23 mouse cellular contexts compared by ENCODE assay signal in genomic region chr12:25161939-25162338, GRCm38 (mm10).
DNase-seq lines count a peak whose midpoint lies in the region; ATAC-seq and TF ChIP-seq lines count a peak whose summit lies in the region.
"Had no signal": no experiment of that assay in that cellular context is flagged by ENCODE, and none has a peak within 500 bp of the region (broad histone marks: within the 10 kb centered on the region; RNA-seq: fewer than 3 reads in every experiment).

No protein-coding gene starts in this region.

- ATAC-seq in heart, embryonic 12.5 days (ENCODE audit: insufficient number of reproducible peaks, low FRiP score), result no peak
- no peak for ATAC-seq in liver, embryonic 11.5 days (replicated peaks; ENCODE audit: low FRiP score)
- peak; percentile 69 for ATAC-seq in liver, postnatal 0 days
- ATAC-seq: intestine, embryonic 16.5 days; Patski had no signal

- peaks cover 48% of the 10 kb centered on the region for H3K4me1 ChIP-seq in heart, embryonic 12.5 days (replicated peaks)
- H3K4me1 ChIP-seq in liver, adult 2 months (ENCODE audit: control insufficient read depth, insufficient read depth, low read length), result peaks cover 20% of the 10 kb centered on the region
- H3K4me1 ChIP-seq in liver, embryonic 11.5 days (replicated peaks; ENCODE audit: control insufficient read depth, insufficient read depth, low read length), result no peaks in the 10 kb centered on the region; the same call in none of the 2 replicates
- peaks cover 46% of the 10 kb centered on the region for H3K4me1 ChIP-seq in liver, postnatal 0 days (ENCODE audit: insufficient read depth)

- H3K4me2 ChIP-seq in heart, embryonic 12.5 days, result no peak overlapping the region
- H3K4me2 ChIP-seq in liver, embryonic 11.5 days, result no peak overlapping the region
- no peak overlapping the region for H3K4me2 ChIP-seq in liver, postnatal 0 days (ENCODE audit: low read depth, low read length)
- H3K4me2 ChIP-seq: embryonic facial prominence, embryonic 12.5 days; forebrain, embryonic 13.5 days; heart, embryonic 11.5 days; lung, embryonic 14.5 days; midbrain, embryonic 12.5 days; neural tube, embryonic 12.5 days had no signal

- no peaks in the 10 kb centered on the region for H3K36me3 ChIP-seq in heart, embryonic 12.5 days
- no peaks in the 10 kb centered on the region for H3K36me3 ChIP-seq in liver, adult 2 months (ENCODE audit: control insufficient read depth, insufficient read depth, low read length)
- no peaks in the 10 kb centered on the region for H3K36me3 ChIP-seq in liver, embryonic 11.5 days (ENCODE audit: control insufficient read depth, insufficient read depth, low read length)
- H3K36me3 ChIP-seq in liver, postnatal 0 days (replicated peaks; ENCODE audit: insufficient read depth, low read length), result no peaks in the 10 kb centered on the region
- H3K36me3 ChIP-seq: embryonic facial prominence, embryonic 12.5 days; G1E; hindbrain, embryonic 10.5 days; midbrain, embryonic 12.5 days; neural tube, embryonic 12.5 days had no signal

- H3K27me3 ChIP-seq in heart, embryonic 12.5 days (replicated peaks), result no peaks in the 10 kb centered on the region
- H3K27me3 ChIP-seq in liver, adult 2 months (ENCODE audit: control insufficient read depth, insufficient read depth, low read length), result no peaks in the 10 kb centered on the region
- H3K27me3 ChIP-seq in liver, embryonic 11.5 days (replicated peaks; ENCODE audit: control insufficient read depth, insufficient read depth, low read length), result no peaks in the 10 kb centered on the region
- no peaks in the 10 kb centered on the region for H3K27me3 ChIP-seq in liver, postnatal 0 days (ENCODE audit: insufficient read depth, low read length)
- H3K27me3 ChIP-seq: embryonic facial prominence, embryonic 12.5 days; forebrain, embryonic 13.5 days; midbrain, embryonic 12.5 days; Patski had no signal

- H3K79me2 ChIP-seq in liver, adult 2 months (ENCODE audit: control insufficient read depth, insufficient read depth, low read length), result no peaks in the 10 kb centered on the region

- H3K27ac ChIP-seq in heart, embryonic 12.5 days (ENCODE audit: poor library complexity, severe bottlenecking), result 0 out of 2 replicates have a peak overlapping the region, but pooled peaks have one; percentile 12
- peak overlapping the region; percentile 37; the same call in 1 of the 2 replicates for H3K27ac ChIP-seq in liver, adult 2 months (replicated peaks; ENCODE audit: insufficient read depth, low read depth, low read length)
- H3K27ac ChIP-seq in liver, embryonic 11.5 days (ENCODE audit: low read depth, low read length), result no peak overlapping the region
- peak overlapping the region; percentile 32; the same call in 1 of the 2 replicates for H3K27ac ChIP-seq in liver, postnatal 0 days (ENCODE audit: low read depth)
- H3K27ac ChIP-seq: embryonic facial prominence, embryonic 12.5 days; forebrain, embryonic 13.5 days; hindbrain, embryonic 10.5 days; midbrain, embryonic 12.5 days; neural tube, embryonic 12.5 days; stomach, postnatal 0 days had no signal

- H3K4me3 ChIP-seq in heart, embryonic 12.5 days, result no peak overlapping the region
- H3K4me3 ChIP-seq in liver, adult 2 months (ENCODE audit: insufficient read depth, low read depth, low read length), result no peak overlapping the region
- no peak overlapping the region for H3K4me3 ChIP-seq in liver, embryonic 11.5 days (ENCODE audit: low read depth, low read length)
- H3K4me3 ChIP-seq in liver, postnatal 0 days (ENCODE audit: low read depth, low read length), result no peak overlapping the region
- H3K4me3 ChIP-seq: embryonic facial prominence, embryonic 12.5 days; forebrain, embryonic 13.5 days; hindbrain, embryonic 10.5 days; midbrain, embryonic 12.5 days; neural tube, embryonic 12.5 days had no signal

- no peak for TF ChIP-seq EP300 in liver, postnatal 0 days (IDR thresholded peaks at IDR 0.05; ENCODE audit: low read depth)

- no peak for TF ChIP-seq POLR2A in liver, adult 2 months (IDR thresholded peaks at IDR 0.05; ENCODE audit: extremely low read depth, insufficient read depth, low read length)

- no peak for DNase-seq in heart, adult 11 months
- DNase-seq in liver, adult 2 months (ENCODE audit: extremely low read depth, low read depth, low spot score), result peak; percentile 85
- no peak for DNase-seq in liver, embryonic 11.5 days (ENCODE audit: low spot score)
- peak; percentile 15 for DNase-seq in 3T3-L1 (ENCODE audit: low read depth, low spot score)
- DNase-seq in liver, postnatal 0 days, result no peak
- DNase-seq in cerebellum, postnatal 10 days, result no peak
- DNase-seq: adrenal gland, adult 2 months; cerebellum, adult 11-12 months; cerebellum, postnatal 14 days; gastrocnemius, postnatal 36 days; lung, embryonic 14.5 days; thymus, adult 2 months had no signal

- no peaks in the 10 kb centered on the region for H3K9me3 ChIP-seq in heart, embryonic 12.5 days (replicated peaks)
- no peaks in the 10 kb centered on the region for H3K9me3 ChIP-seq in liver, embryonic 11.5 days (ENCODE audit: control insufficient read depth, low read length)
- no peaks in the 10 kb centered on the region for H3K9me3 ChIP-seq in liver, postnatal 0 days (ENCODE audit: low read length)
- H3K9me3 ChIP-seq: embryonic facial prominence, embryonic 12.5 days; forebrain, embryonic 13.5 days; hindbrain, embryonic 10.5 days; midbrain, embryonic 12.5 days; neural tube, embryonic 12.5 days had no signal

- WGBS in heart, embryonic 12.5 days, result 56% methylated on average over 6 of the region's 6 CpGs
- 29% methylated on average over 6 of the region's 6 CpGs for WGBS in liver, adult 2 months
- WGBS in liver, embryonic 11.5 days, result 72% methylated on average over 6 of the region's 6 CpGs
- whole genome bisulfite sequencing in liver, postnatal 0 days (ENCODE audit: insufficient replicate concordance), result 44% methylated on average over 6 of the region's 6 CpGs

- H3K9ac ChIP-seq in heart, embryonic 12.5 days, result no peak overlapping the region
- no peak overlapping the region for H3K9ac ChIP-seq in liver, adult 2 months (ENCODE audit: low read depth, low read length)
- H3K9ac ChIP-seq in liver, embryonic 11.5 days (ENCODE audit: low read depth, low read length), result no peak overlapping the region
- H3K9ac ChIP-seq in liver, postnatal 0 days (replicated peaks), result no peak overlapping the region
- H3K9ac ChIP-seq: embryonic facial prominence, embryonic 12.5 days; forebrain, embryonic 13.5 days; lung, embryonic 14.5 days; midbrain, embryonic 12.5 days; neural tube, embryonic 12.5 days had no signal

- TF ChIP-seq CTCF in liver, adult 2 months (IDR thresholded peaks at IDR 0.05; ENCODE audit: low read depth, low read length), result no peak
- TF ChIP-seq CTCF in liver, postnatal 0 days (IDR thresholded peaks at IDR 0.05; ENCODE audit: low read depth), result no peak

Comparison
In these comparisons a context has a peak if more than half of its experiments do, and no peak if none do; other contexts are left out.
1. DNase-seq: peak in liver, adult 2 months (single experiment) and 3T3-L1 (single experiment); none in heart, adult 11 months (single experiment), liver, embryonic 11.5 days (single experiment), liver, postnatal 0 days (single experiment) and cerebellum, postnatal 10 days (0 of 2).